Mouse (Mus musculus) regulatory T cell (primary cell): ENCODE measurements around the gene Selenow.
"Not testable (repeated sequence)": the region's sequence is repeated elsewhere in the genome, so short reads cannot be mapped to it uniquely, and the experiment has no call there.

Experiments
- in situ Hi-C: fragments of 300-600 bp; cut with MboI, MseI; formaldehyde crosslinking; loops from one replicate; pipeline ENCODE4 v1.15.1; 2025; ENCODE audit warnings: high pct_unique_total_duplicates

Gene Selenow

DNA sequence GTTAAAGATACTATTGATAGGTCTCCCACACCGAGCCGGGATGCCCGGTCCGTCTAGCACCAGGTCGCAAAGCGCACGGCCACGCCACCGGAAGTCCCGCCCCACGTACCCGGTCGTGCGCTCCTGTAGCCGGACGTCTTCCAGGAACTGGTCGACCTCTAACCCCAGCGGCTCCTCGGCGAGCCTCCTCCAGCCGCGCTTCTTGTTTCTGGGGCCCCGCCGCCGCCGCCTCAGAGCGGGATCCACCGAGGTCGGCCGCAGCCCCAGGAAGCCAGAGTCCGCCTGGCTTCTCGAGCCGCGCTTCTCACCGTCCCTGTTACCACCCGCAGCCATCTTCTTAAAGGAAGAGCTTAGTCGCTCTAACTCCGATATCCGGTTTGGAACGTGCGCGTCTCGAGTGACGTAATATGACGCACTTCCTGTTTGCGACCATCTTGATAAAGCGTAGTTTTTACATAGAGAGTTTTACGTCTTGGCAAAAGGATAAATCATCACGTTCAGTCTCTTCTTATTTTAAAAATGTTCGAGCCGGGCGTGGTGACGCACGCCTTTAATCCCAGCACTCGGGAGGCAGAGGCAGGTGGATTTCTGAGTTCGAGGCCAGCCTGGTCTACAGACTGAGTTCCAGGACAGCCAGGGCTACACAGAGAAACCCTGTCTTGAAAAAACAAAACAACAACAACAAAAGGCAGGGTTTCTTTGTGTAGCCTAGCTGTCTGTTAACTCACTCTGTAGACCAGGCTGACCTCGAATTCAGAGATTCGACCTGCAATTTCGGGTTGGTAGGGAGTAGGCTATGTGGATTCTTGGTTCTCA lies 23.7 kb upstream of the Selenow start, which contains the start of gene Nop53:
Nop53 (minus strand) TSS at position 354 of the 816 bp plus-strand sequence.
- in situ Hi-C loops, result no loop called here

DNA sequence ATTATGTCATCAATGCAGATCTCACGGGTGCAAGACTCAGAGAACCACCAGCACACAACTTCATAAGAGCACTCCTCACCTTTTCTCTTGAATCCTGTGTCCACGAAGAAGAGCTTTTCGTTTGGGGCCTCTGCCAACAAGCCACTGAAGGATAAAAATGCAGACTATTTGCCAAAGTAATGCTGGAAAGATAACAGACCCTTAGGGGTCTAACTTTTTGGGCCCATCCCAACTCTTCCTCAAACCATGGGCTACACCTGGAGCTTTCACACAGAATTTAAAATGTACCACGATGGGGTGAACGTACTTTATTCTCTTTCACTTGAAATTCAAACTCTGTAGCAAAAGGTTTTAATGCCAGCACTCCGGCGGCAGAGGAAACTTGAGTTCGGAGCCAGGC lies 23.0 kb upstream of the Selenow start:
- in situ Hi-C loops, result no loop called here

DNA sequence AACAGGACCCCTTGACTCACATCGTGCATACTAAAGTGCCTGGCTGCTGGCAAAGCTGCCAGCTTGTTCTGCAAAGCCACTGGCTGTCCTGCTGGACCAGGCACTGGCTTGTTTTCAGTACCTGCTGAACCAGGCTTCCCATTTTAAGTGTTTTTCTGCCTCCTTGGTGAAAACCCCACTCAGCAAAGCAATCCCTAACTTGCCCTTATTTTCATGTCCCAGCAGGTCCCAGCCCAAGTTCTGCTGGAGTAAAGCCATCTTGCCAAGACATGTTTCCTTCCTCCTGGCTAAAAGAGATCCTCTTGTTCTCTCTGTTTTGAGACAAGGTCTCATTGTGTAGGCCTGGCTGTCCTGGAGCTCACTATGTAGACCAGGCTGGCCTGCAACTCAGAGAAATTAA lies 22.1 kb upstream of the Selenow start:
- in situ Hi-C loops, result no loop called here

DNA sequence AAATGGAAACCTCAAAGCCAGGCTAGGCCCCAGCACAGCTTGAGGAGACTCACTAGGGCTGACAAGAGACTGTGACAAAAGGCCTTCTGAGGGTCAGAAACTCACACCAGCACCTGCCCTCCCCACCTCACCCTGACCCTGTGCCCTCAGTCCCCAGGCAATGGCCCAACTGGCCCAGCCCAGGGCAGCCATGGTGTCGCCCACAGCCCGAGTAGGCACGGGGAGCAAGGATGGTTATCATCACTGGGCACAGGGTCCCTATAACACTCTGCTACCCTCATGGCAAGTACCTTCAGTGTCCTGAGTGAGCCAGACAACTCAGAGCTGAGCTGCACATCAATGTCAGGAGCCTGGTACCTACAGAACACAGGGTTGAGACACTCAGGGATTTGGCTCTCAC lies 16.4 kb upstream of the Selenow start:
- in situ Hi-C loops, result no loop called here

DNA sequence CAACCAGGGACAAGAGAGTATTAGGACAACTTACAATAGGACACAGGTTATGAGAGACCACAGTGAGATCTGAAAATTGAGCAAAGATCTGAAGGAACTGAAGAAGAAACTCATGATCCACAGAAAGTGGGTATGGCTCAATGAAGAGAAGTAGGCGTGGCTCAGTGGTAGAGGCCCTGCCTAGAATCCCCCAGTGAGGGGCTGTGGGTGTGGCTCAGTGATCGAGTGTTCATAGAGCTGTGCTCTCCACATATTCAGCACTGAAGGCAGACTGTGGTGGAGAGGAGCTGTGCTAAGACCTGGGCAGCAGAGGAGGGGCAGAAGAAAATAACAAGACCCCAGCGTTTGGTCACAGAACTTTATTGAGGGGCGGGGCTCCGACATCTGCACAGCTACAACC lies 15.3 kb upstream of the Selenow start:
- in situ Hi-C loops, result no loop called here

DNA sequence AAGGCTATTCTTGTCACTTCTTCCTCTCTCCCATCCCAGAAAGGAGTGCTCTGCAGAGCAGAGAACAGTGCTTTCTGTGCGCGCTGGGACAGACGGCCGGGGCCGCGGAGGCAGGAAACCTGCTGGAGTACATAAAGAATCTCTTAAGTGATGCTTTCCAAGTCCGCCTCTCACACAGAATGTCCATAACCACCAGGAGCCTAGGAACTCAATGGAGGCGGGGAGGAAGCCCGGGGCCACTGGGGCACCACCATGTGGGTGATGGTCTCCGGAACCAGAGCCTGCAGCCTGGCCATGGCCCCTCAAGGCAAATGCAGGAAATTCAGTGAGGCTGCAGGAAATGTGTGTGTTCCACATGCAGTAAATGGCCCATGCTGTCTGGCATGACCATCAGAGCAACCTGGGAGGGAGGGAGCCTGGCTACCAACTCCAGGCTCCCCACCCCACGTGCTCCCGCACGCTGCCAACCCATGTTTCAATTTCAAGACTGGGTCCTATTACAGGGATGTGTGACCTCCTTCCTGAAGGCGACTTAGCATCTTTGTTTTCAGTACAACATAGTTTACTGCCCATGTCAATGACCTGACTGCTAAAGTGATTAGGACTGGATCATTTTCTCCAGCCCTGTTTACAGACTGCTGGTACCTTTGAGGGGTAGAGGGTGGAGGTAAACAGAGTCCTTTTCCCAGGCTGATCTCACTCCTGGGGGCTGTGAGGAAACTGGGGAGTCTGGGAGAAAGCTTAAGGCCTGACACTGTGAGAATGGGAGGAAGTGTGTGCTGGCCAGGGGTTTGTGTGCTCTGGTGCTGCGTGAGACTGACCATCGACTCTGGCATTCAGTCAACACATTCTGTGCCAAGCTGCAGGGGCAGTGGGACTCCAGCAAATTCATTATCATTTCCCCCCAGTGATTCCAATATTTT lies 11.5 kb upstream of the Selenow start:
- in situ Hi-C loops, result no loop called here

DNA sequence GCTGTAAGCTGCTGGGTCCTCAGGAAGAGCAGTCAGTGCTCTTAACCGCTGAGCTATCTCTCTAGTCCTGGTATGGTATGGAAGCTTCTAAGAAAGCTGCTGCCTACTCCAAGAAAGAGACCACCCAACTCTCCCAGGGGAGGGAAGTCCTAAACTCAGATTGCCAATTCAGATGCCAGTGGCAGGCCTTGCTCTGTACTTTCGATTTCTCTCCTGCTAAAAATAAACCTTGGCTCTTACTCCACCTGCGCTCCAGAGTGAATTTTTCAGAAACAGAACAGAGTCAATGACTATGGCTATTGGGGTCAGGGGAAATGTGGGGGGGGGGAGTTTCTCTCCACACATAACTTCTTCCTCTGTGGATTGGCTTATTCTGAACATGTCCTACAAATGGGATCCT lies 9.4 kb upstream of the Selenow start:
- in situ Hi-C loops, result no loop called here

DNA sequence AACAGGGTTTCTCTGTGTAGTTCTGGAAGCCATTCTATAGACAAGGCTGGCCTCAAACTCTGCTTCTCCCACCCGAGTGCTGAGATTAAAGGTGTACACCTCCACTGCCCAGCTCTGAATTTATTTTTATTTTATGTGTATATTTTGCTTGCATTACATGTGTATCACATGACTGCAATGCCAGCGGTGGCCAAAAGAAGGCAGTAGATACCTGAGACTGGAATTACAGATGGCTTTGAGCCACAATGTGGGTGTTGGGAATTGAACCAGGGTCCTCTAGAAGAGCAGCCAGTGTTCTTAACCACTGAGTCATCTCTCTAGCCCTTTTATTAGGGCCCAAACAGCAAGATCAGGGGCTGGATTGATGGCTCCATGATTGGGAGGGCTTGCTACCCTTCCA lies 8.3 kb upstream of the Selenow start:
- in situ Hi-C loops, result no loop called here

DNA sequence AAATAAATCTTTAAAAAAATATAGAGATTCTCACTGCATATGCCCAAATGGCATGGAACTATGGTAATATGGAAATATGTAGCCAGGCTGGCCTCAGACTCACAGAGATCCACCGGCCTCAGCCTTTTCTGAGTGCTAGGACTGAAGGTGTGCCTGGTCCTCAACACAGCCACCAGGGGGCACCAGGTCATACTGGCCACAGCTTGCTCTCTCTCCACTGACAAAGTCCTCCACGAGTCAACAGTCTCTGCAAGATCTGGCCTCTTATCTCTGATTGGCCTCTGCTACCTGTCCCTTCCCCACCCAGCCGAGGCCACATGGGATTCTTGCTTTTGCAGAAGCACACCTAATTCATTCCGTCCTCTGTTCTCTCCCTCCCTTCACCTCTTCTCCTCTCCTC lies 7.7 kb upstream of the Selenow start:
- in situ Hi-C loops, result no loop called here

DNA sequence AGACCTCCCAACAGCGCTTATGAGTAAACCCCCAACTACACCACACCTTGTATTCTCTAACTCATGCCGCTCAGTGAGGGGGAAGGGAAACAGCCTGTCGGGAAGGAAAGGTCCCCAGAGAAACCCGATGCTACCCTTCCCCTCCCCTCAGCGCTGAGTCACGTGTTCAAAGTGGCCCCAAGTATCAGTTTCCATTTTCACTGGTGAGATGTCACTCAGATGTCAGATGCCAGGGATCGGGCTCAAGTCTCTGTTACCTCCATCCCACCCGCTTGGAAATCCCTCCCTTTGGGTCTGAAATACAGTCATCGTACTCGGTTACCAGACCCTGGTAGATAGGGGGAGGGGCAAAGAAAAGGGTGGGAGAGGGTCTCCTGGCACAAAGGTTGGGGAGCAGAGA lies 406 bp downstream of the Selenow start:
- in situ Hi-C loops, result no loop called here

DNA sequence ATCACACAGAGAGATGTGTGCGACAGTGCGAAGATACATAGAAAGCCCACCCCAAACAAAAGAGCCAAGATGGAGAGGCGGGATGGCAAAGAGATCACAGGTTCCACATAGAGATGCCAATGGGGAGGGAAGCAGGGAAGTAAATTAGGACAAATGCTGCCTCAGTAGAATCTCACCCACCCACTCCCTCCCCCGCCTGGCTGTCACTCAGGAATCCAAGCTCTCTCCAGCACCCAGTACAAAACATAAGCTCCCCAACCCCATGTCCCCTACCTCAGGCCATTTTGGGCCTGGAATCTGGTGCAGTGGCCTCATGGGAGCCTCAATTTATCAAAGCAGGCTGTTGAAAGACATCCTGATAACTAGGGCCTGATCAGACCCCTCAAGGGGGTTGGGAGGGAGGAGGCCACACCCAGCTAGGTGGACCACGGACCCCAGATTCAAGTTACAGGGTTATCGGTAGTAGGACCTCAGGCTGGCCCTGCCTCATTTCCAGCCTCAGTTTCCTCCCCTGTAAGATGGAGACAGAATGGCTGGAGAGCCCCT lies 1.5 kb downstream of the Selenow start:
- in situ Hi-C loops, result no loop called here

DNA sequence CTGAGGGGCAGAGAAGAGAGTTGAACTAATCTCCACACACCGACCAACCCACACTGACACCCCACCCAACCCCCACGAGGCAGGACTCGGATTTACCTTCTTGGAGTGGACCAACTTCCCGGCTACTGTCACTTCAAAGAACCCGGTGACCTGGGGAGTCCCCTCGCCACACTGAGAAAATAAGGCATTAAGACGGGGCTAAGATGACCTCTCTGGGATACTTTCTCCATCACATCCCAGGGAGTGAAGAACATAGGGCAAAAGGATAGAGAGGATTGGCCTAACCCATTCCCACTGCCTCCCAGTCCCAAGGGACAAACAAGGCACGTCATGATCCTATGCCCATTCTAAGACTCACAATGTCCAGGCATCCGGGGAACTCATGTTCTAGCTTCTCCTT lies 2.3 kb downstream of the Selenow start:
- in situ Hi-C loops, result no loop called here

DNA sequence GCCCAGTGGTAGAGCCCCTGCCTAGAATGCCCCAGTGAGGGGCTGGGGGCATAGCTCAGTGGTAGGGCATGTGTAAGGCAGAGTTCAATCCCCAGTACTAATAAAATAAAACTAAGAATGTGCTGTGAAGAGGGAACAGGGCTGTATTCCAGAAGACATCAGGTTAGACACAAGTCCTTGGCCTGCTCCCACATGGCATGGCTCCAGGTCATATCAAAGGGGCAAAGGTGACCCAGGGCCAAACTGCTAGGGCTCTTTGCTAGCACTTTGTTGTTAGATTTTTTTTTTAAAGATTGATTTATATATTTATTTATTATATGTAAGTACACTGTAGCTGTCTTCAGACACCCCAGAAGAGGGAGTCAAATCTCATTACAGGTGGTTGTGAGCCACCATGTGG lies 3.8 kb downstream of the Selenow start:
- in situ Hi-C loops, result no loop called here

DNA sequence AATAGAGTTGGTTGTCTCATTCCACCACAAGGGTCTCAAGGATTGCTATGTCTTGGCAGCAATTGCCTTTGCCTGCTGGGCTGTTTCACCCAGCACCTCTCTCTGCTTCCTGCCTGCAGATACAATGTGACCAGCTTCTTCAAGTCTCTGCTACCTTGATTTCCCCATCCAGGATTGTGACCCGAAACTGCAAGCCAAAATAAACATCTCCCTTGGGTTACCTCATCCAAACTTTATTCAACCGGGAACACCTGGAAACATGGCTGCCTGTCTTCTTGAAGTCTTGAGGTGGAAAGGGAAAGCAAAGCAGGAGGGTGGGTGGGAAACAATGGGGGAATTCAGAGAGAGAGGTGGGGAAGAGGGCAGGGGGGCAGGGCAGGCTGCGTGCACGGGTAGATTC lies 5.2 kb downstream of the Selenow start:
- in situ Hi-C loops, result no loop called here

DNA sequence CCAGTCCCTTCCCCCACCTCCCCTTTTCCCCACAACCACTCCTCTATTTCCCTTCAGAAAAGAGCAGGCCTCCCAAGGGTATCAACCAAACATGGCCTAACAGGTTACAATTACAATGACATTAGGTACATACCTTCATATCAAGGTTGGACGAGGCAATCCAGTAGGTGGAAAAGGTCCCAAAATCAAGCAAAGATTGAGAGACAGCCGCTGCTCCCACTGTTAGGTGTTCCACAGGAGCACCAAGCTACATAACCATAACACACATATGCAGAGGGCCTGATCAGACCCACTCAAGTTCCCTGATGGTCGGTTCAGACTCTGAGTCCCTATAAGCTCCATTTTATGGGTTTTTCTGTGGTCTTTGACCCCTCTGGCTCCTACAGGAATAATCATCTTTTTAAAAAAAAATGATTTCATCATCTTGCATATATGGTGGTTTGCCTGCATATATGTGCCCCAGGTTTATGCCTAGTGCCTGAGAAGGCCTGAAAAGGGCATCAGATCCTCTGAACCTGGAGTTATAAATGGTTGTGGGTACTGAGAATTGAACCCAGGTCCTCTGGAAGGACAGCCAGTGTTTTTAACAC lies 6.0 kb downstream of the Selenow start:
- in situ Hi-C loops, result no loop called here

DNA sequence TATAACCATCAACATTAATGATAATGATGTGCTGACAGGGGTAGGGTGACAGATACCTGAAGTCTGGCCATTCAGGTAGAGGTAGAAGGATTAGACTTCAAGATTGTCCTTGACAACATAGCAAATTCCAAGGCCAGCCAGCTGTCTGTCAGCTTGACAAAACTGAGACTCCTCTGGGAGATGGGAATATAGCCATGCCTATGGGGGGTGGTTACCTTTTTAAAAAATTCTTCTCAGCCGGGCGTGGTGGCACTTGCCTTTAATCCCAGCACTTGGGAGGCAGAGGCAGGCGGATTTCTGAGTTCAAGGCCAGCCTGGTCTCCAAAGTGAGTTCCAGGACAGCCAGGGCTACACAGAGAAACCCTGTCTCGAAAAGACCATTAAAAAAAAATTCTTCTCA lies 6.5 kb downstream of the Selenow start:
- in situ Hi-C loops, result not testable (repeated sequence)

DNA sequence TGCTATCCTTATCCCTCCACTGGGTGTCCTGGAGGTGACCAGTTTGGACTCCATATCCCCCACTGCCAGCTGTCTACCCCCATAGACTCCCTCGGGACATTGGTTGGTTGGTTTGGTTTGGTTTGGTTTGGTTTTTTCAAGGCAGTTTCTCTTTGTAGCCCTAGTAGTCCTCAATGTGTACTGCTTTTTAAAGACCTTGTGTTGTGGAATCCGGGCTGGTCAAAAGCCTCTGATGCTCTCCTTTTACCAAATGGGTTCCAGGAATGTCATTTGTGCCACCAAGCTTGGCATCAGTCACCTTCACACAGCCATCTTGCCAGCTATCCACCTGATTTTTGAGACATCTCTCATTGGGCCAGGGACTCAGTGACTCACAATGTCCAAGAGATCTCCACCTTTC lies 7.5 kb downstream of the Selenow start:
- in situ Hi-C loops, result no loop called here

DNA sequence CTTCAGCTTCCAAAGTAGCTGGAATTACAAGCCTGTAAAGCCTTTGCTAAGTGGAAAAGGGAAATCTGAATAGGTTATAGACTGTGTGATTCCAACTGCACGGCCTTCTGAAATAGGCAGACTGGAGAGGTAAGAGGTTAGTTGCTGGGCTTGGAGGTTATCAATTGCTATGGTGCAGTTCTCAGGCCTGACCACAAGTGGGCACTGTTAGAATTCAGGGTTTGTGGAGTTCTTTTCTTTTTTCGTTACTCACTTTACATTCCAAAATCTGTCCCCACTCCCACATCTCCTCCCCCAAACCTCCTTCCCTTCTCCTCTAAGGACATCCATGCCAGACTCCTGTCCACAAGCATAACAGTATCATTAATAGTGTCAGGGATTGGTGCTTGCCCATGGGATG lies 8.0 kb downstream of the Selenow start:
- in situ Hi-C loops, result no loop called here

DNA sequence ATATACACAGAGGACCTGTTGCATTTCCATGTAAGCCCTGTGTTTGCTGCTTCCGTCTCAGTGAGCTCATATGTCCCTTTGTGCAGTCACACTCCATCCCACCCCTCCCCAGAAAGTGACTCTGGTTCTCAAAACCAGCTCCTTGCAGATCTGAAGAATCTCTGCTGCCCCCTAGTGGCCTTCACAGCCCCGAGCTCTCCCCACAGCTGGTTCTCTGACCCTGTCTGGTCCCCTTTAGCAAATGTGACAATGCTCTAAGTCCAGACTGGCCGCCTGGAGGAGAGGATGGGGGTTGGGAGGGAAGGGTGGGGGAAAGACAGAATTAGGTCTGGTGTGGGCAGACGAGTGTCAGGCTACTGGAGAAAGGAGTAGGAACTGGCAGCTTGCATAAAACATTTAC lies 10.0 kb downstream of the Selenow start:
- in situ Hi-C loops, result no loop called here

DNA sequence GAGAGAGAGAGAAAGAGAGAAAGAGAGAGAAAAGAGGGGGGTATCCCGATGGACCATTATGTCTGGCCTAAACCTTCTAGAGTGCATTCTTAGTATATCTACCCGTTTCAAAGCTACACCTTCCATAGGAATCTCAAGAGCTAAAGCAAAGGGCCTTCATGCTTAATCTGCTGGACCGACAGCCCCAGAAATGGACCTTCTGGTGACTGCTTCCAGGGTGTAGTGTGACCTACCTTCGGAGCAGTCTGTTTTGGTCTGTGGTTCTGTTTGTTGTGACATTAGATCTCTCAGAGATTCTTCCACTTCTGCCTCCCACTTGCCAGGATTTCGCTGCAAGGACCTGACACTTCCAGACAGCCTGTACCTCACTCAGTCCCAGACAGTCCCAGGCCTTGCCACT lies 11.7 kb downstream of the Selenow start:
- in situ Hi-C loops, result no loop called here

DNA sequence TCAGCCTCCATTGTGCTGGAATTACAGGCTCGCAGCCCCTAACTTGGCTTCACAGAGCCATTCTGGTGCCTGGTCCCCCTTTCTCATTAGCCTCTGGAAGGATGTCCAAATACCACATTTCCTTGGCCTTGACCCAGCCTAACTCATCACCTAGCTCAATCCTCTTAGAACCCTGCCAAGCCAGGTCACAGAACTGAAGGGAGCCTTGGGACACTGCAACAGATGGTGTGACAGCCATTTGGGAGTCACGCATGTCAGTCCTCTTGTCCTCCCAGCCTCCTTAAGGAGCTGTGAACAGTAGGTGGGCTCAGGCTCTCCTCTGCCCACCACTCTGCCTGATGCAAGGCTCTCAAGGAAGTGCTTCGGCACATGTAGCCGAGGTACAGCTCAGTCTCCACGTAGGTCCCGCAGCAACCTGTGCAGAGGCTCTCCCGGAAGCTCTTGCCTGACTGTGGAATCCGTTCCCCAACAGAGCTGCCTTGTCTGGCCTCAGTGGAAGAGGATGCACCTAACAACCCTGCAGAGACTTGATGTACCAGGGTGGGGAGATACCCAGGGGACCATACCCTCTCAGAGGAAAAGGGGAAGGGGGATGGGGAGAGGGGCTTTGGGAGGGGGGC lies 14.1 kb downstream of the Selenow start:
- in situ Hi-C loops, result loop anchor here (10.0 kb wide), 1 partner anchor 1167 kb away; the partner anchor contains the start of gene Psg16

DNA sequence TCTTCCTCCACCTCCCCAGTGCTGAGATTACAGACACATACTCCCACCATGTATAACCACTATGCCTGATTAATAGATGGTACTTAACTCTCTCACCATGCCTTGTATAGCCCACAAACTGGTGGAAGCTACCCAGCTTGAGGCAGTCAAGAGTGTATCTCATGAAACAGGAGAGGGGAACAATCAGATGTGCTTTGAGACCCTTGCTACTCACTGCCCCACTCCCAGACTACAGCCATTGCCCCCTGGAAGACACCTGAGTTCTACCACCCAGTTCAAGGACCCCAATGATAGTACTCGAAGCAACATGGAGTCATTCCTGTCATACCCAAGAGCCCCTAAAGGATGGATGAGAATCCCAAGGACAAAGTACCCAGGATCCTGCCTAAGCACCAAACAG lies 15.6 kb downstream of the Selenow start:
- in situ Hi-C loops, result loop anchor here (10.0 kb wide), 1 partner anchor 1168 kb away; the partner anchor contains the start of gene Psg16
